Mouse (Mus musculus) bone marrow, adult 2 months (tissue): ENCODE data around the gene Polr3c.
"Not testable (repeated sequence)": the region's sequence is repeated elsewhere in the genome, so short reads cannot be mapped to it uniquely, and the experiment has no call there.

Source experiments
- CTCF ChIP-seq: fragments of 200-500 bp; IDR thresholded peaks from 2 replicates; pipeline ENCODE4 v1.5.1; 2011; ENCODE audit warnings: low read length, control low read depth; ENCODE audit not compliant: control insufficient read depth, insufficient read depth
- POLR2A ChIP-seq: fragments of 200-500 bp; IDR thresholded peaks from 2 replicates; pipeline ENCODE4 v1.6.1; 2011; ENCODE audit warnings: low read depth, mild to moderate bottlenecking, control low read depth, low read length, borderline replicate concordance; ENCODE audit not compliant: control insufficient read depth

- not testable (repeated sequence) for TF ChIP-seq CTCF, POLR2A
These were observed 12.9 kb upstream of the Polr3c start for GRCm38 (mm10) chr3:96740279-96740678.
